Mouse (Mus musculus) neural tube, embryonic 11.5 days (tissue): ENCODE results near the gene Kcnip4. TPM values are rescaled to one million over a fixed set of nuclear protein-coding genes. Genes with fewer than 3 reads are reported as not detected.

ENCODE experiments used
- ATAC-seq: fragments of 200-750 bp; cut with Nextera tagmentation; 2 replicates; pipeline ENCODE4 v1.8.0; 2017; ENCODE audit warnings: moderate number of reproducible peaks, mild to moderate bottlenecking, moderate TSS enrichment, moderate library complexity; ENCODE audit not compliant: insufficient read depth, low FRiP score, low TSS enrichment
- DNase-seq: peaks from one replicate; pipeline ENCODE4 v3.0.0-alpha.2; 2015; ENCODE audit warnings: low spot score
- H3K27ac ChIP-seq: fragments of 300-500 bp; sonication (generic); 2 replicates; pipeline ENCODE4 v1.5.1; 2014; ENCODE audit warnings: low read depth, mild to moderate bottlenecking, low read length
- H3K27me3 ChIP-seq: fragments of 300-500 bp; sonication (generic); 2 replicates; pipeline ENCODE4 v1.6.1; 2014; ENCODE audit warnings: mild to moderate bottlenecking, low read length, mixed read lengths; ENCODE audit not compliant: control insufficient read depth, insufficient read depth
- H3K36me3 ChIP-seq: fragments of 300-500 bp; sonication (generic); 2 replicates; pipeline ENCODE4 v1.6.1; 2014; ENCODE audit warnings: mild to moderate bottlenecking, low read length, moderate library complexity, mixed read lengths; ENCODE audit not compliant: control insufficient read depth, insufficient read depth
- H3K4me1 ChIP-seq: fragments of 300-500 bp; sonication (generic); 2 replicates; pipeline ENCODE4 v1.6.1; 2014; ENCODE audit warnings: low read length, mixed read lengths; ENCODE audit not compliant: control insufficient read depth, insufficient read depth
- H3K4me2 ChIP-seq: fragments of 300-500 bp; sonication (generic); 2 replicates; pipeline ENCODE4 v1.6.1; 2014; ENCODE audit warnings: low read depth, mild to moderate bottlenecking, moderate library complexity
- H3K4me3 ChIP-seq: fragments of 300-500 bp; sonication (generic); 2 replicates; pipeline ENCODE4 v1.5.1; 2014; ENCODE audit warnings: low read depth, low read length
- H3K9ac ChIP-seq: fragments of 300-500 bp; sonication (generic); 2 replicates; pipeline ENCODE4 v1.6.1; 2014; ENCODE audit warnings: mild to moderate bottlenecking, low read length
- H3K9me3 ChIP-seq: fragments of 300-500 bp; sonication (generic); 2 replicates; pipeline ENCODE4 v1.6.1; 2016; ENCODE audit warnings: low read length; ENCODE audit not compliant: control insufficient read depth
- WGBS: fragments of 180-500 bp; shearing (Covaris S2); extraction: QIAGEN DNeasy Blood & Tissue Kit; methylation state at CpG from one replicate; pipeline ENCODE4 v1.1.7; 2014; 5-methylcytosine and 5-hydroxymethylcytosine counted together
- polyA plus RNA-seq: library from polyadenylated mRNA; unstranded; fragments of >200 nt; fragmentation: Nextera tagmentation; extraction: Ambion mirVana; gene quantifications from 2 replicates; pipeline ENCODE4 v1.2.1, GENCODE M21; 2014

Gene Kcnip4
- polyA plus RNA-seq, 1 experiment from 2014 or later = 1.8 TPM

GRCm38 (mm10) chr5:49419707-49420106 lies 105.0 kb downstream of the Kcnip4 start:
- ATAC-seq = no peak
- H3K27ac ChIP-seq = no peak overlapping the region
- no peak overlapping the region for H3K9ac ChIP-seq
- H3K9me3 ChIP-seq = no peaks in the 10 kb centered on the region
- no peak overlapping the region for H3K4me3 ChIP-seq
- no peak overlapping the region for H3K4me2 ChIP-seq
- H3K4me1 ChIP-seq = no peaks in the 10 kb centered on the region
- H3K27me3 ChIP-seq = no peaks in the 10 kb centered on the region
- no peak for DNase-seq
- no peaks in the 10 kb centered on the region for H3K36me3 ChIP-seq

- Histone ChIP-seq H3K36me3 (no peaks in the 10 kb centered on the region), H3K27me3 (no peaks in the 10 kb centered on the region), H3K27ac (no peak overlapping the region), H3K9ac (no peak overlapping the region), H3K9me3 (no peaks in the 10 kb centered on the region), H3K4me3 (no peak overlapping the region), H3K4me2 (no peak overlapping the region), H3K4me1 (no peaks in the 10 kb centered on the region)
- no peak for ATAC-seq
- no peak for DNase-seq
- WGBS = 90% methylated on average over 1 of the region's 1 CpGs
Observed at GRCm38 (mm10) chr5:49408351-49408750, 116.4 kb downstream of the Kcnip4 start.

- Histone ChIP-seq H3K36me3 (no peaks in the 10 kb centered on the region), H3K4me1 (no peaks in the 10 kb centered on the region), H3K9me3 (no peaks in the 10 kb centered on the region), H3K27ac (no peak overlapping the region), H3K9ac (no peak overlapping the region), H3K27me3 (no peaks in the 10 kb centered on the region), H3K4me3 (no peak overlapping the region), H3K4me2 (no peak overlapping the region)
- ATAC-seq (0 out of 2 replicates have a peak, but pooled peaks have one; percentile 45), DNase-seq (no peak)
- WGBS = 49% methylated on average over 3 of the region's 3 CpGs
Observed at GRCm38 (mm10) chr5:49370543-49371076, 154.1 kb downstream of the Kcnip4 start.

- DNase-seq = peak; percentile 25
Observed at GRCm38 (mm10) chr5:49368636-49369423, 155.9 kb downstream of the Kcnip4 start.

GRCm38 (mm10) chr5:49356381-49356780 lies 168.3 kb downstream of the Kcnip4 start:
- WGBS = 78% methylated on average over 3 of the region's 3 CpGs
- DNase-seq = no peak
- no peaks in the 10 kb centered on the region for H3K4me1 ChIP-seq
- no peaks in the 10 kb centered on the region for H3K36me3 ChIP-seq
- peak; percentile 36; the same call in 1 of the 2 replicates for ATAC-seq
- no peak overlapping the region for H3K9ac ChIP-seq
- H3K4me2 ChIP-seq = no peak overlapping the region
- H3K27ac ChIP-seq = no peak overlapping the region
- H3K9me3 ChIP-seq = no peaks in the 10 kb centered on the region
- H3K4me3 ChIP-seq = no peak overlapping the region
- H3K27me3 ChIP-seq = no peaks in the 10 kb centered on the region

More at GRCm38 (mm10) chr5:49368636-49369423, 155.9 kb downstream of the Kcnip4 start:
- peak; percentile 18; the same call in 1 of the 2 replicates for ATAC-seq
- H3K4me3 ChIP-seq = no peak overlapping the region
- no peaks in the 10 kb centered on the region for H3K9me3 ChIP-seq
- no peak overlapping the region for H3K9ac ChIP-seq
- H3K4me1 ChIP-seq = no peaks in the 10 kb centered on the region
- H3K36me3 ChIP-seq = no peaks in the 10 kb centered on the region
- no peaks in the 10 kb centered on the region for H3K27me3 ChIP-seq
- H3K27ac ChIP-seq = no peak overlapping the region
- no peak overlapping the region for H3K4me2 ChIP-seq
- WGBS = 50% methylated on average over 13 of the region's 13 CpGs

- Histone ChIP-seq H3K27ac (no peak overlapping the region), H3K9ac (no peak overlapping the region), H3K36me3 (no peaks in the 10 kb centered on the region), H3K4me3 (no peak overlapping the region), H3K27me3 (no peaks in the 10 kb centered on the region), H3K9me3 (no peaks in the 10 kb centered on the region), H3K4me2 (no peak overlapping the region), H3K4me1 (no peaks in the 10 kb centered on the region)
- ATAC-seq = no peak
- 86% methylated on average over 5 of the region's 5 CpGs for WGBS
- DNase-seq = no peak
Observed at GRCm38 (mm10) chr5:49352061-49352460, 172.6 kb downstream of the Kcnip4 start.

- Histone ChIP-seq H3K36me3 (no peaks in the 10 kb centered on the region), H3K27me3 (no peaks in the 10 kb centered on the region), H3K4me2 (no peak overlapping the region), H3K27ac (no peak overlapping the region), H3K4me1 (no peaks in the 10 kb centered on the region), H3K4me3 (no peak overlapping the region), H3K9ac (no peak overlapping the region), H3K9me3 (no peaks in the 10 kb centered on the region)
- DNase-seq (peak; percentile 62), ATAC-seq (peak; percentile 62)
- WGBS = 36% methylated on average over 4 of the region's 4 CpGs
Observed at GRCm38 (mm10) chr5:49350126-49350909, 174.4 kb downstream of the Kcnip4 start.

- Histone ChIP-seq H3K27ac (no peak overlapping the region), H3K4me1 (no peaks in the 10 kb centered on the region), H3K9ac (no peak overlapping the region), H3K4me3 (no peak overlapping the region), H3K27me3 (no peaks in the 10 kb centered on the region), H3K4me2 (no peak overlapping the region), H3K36me3 (no peaks in the 10 kb centered on the region), H3K9me3 (no peaks in the 10 kb centered on the region)
- 88% methylated on average over 5 of the region's 5 CpGs for WGBS
- DNase-seq (no peak), ATAC-seq (no peak)
Observed at GRCm38 (mm10) chr5:49349541-49349940, 175.2 kb downstream of the Kcnip4 start.
